Mouse (Mus musculus) lung, adult 2 months (tissue): ENCODE measurements around the gene Sipa1l3.

Experiments
- CTCF ChIP-seq: fragments of 200-500 bp; IDR thresholded peaks from 2 replicates; pipeline ENCODE4 v1.5.1; 2011; ENCODE audit warnings: mild to moderate bottlenecking, low read length, control low read depth; ENCODE audit not compliant: insufficient read depth
- POLR2A ChIP-seq: fragments of 200-500 bp; IDR thresholded peaks from 2 replicates; pipeline ENCODE4 v1.6.1; 2011; ENCODE audit warnings: low read depth, mild to moderate bottlenecking, control low read depth, low read length, borderline replicate concordance; ENCODE audit errors: extremely low read depth

DNA sequence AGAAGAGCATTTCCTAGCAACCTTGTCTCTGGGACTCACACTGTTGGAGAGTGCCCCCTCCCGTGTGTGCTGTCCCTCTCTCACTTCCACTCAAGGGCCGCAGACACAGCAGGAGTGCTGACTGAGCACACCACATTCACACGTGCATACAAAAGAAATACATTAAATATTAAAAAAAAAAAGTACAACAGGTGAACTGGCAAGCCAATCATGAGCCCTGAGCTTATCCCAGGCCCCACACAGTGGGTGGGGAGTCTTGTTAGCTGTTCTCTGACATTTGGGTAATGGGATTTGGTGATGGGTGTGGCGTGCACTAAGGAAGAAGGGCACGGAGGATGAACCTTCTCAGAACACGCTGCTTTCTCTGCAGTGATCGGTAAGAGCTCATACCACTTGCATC, 215.8 kb downstream of the Sipa1l3 start:
- TF ChIP-seq POLR2A (no peak), CTCF (no peak)
